Mouse (Mus musculus) lung, adult 18-20 months (tissue): Measurements from ENCODE around the gene Chst11.
A peak's percentile ranks its signal among the peaks of the same experiment; 100 is the strongest.

Source experiments
- DNase-seq, 2 experiments: peaks; one replicate each; pipeline ENCODE4 v3.0.0; 2022; ENCODE audit warnings: mixed read lengths in 2 of 2

Gene Chst11

GRCm38 (mm10) chr10:83149342-83150178 lies 164.3 kb downstream of the Chst11 start:
- no peak for DNase-seq

GRCm38 (mm10) chr10:83150587-83150986 lies 165.3 kb downstream of the Chst11 start:
- DNase-seq, result no peak

- no peak for DNase-seq
These were observed 166.1 kb downstream of the Chst11 start for GRCm38 (mm10) chr10:83151362-83151761.

DNA sequence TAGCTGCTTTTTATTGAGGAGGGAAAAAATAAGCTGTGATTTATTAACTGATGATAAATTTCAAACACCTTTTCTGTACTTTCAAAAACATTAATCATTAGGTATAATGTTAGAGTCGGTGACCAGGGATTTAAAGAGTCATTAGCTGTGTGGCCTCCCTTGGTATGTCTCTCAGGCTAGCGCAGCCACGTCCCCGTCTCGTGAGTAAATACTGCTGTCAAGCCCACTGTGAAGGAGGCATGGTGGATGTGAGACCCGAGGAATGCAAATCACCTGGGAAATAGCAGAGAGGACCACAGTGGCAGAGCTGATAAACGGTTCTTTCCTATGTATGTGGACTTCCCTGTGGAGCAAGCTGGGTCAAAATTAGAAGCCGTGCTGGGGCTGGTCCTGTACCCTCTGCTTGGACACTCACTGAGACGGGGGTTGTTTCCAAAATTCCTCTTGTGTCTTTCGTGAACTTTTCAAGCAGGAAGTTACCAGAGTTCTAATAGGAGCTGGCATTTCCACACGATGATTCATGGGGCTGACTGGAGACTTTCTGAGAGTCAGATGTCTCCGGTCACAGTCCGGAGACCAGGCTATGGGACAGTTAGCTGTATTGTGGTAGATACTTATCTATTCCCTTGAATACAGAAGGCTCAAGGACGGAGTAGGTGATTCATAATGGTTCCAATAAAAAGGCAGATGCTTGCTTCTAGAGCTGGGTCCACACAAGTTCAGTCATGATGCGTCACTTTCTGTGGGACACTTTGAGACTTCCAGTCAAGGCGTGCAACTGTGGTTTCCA lies 166.8 kb downstream of the Chst11 start:
- DNase-seq, result no peak

DNA sequence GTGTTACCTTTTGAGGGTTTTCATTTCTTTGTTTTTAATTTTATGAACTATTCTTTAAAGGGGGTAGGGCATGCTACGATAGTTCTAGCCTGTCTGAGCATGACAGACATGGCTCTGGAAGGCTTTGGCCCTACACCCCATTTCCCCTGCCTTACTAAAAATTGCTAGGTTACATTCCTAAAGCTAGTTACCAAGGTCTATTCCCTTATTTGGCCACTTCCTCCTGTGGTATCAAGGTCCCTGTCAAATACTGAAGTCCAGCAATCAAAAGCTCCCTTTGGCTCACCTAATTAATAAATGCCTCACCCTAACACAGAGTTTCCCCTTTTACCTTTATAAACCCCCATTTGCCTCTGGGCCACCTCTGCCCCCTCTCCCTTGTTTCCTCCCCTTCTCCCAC lies 167.4 kb downstream of the Chst11 start:
- no peak for DNase-seq

DNA sequence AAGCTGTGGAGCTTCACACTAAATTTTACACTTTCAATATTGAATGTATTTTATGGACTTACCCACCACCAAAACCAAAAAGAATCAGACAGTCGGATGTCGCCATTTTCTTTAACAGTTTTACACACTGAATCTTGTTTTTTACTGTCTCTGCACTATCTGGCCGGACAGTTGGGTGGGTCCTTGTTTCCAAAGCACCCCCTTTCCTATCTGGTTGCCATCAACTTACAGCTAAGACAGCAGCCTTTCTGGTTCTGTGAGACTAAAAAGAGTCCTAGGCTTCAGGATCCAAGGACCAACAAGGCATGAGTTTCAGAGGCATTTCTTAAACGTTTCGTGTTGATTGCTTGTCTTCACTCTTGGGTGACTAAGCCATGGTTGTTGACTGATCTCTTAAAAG lies 168.1 kb downstream of the Chst11 start:
- DNase-seq, result no peak

DNA sequence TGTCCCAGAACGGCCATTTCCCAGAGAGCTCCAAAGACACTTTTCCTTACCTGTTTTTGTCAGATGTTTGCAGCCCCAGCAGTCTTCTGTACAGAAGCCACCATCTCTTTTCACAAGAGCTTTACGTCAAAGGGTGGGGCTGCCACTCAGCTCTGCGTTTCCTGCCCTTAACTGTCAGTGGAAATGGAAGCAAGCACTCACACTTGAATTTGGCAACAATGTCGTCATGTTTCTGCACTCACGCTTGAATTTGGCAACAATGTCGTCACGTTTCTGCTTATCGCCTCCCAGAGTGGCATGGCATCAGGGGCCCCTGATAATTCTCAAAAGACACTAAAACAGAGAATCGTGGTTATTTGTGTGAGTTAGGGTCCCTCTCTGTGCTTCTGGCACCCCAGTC lies 168.6 kb downstream of the Chst11 start:
- DNase-seq, result no peak

DNA sequence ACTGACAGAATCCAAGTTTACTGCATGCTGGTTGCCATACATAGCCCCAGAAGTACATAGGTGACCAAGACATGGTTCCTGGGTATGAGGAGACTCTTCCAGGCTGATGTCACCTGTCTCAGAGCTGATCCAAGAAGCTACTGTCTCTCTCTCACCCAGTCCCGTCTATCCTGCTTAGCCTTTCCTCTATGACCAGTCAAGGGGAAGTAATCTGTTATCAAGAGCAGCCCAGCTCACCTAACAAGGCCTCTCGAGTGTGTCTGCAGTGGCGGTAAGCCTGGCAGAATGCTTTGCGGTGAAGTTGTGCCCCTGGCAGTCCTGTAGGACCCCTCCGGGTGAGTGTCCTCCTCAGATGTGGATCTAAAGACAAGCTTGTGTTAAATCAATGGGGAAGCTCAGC lies 172.0 kb downstream of the Chst11 start:
- no peak for DNase-seq

- no peak for DNase-seq
These were observed 173.0 kb downstream of the Chst11 start for GRCm38 (mm10) chr10:83158322-83158721.

GRCm38 (mm10) chr10:83159229-83159628 lies 173.9 kb downstream of the Chst11 start:
- DNase-seq, result no peak

DNA sequence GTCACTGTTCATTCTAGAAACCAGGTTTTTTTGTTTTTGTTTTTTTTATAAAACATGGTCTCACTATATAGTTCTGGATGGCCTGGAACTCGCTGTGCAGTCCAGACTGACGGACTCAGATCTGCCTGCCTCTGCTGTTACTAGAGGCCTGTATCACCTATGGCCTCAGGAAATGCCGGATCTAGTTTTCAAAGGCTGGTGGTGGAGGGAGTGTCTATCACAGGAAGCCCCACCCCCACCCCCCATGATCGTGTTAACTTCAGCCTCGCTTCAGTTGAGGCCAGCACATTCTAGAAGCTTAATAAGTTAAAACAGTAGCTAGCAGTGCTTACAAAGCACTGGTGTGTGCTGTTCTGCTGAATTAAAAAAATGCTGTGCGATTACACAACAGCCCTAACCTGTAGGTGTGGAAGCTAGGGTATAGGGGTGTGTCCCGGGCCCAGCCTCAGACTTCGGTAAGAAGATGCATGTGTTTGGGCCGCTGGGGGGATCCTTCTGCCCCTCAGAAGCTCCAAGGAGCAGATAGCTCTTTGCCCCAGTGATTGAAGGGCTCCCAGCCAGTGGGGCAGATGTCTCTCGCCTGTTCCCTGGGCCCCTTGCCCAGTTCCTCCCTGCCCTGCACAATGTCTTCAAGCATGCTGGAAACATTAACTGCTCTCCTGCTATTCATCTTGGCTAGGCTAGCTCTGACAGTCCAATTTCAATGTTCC lies 176.5 kb downstream of the Chst11 start:
- peak; percentile 40 to 44 for DNase-seq

- peak; percentile 17 to 23 for DNase-seq
These were observed 178.6 kb downstream of the Chst11 start for GRCm38 (mm10) chr10:83163946-83164345.

DNA sequence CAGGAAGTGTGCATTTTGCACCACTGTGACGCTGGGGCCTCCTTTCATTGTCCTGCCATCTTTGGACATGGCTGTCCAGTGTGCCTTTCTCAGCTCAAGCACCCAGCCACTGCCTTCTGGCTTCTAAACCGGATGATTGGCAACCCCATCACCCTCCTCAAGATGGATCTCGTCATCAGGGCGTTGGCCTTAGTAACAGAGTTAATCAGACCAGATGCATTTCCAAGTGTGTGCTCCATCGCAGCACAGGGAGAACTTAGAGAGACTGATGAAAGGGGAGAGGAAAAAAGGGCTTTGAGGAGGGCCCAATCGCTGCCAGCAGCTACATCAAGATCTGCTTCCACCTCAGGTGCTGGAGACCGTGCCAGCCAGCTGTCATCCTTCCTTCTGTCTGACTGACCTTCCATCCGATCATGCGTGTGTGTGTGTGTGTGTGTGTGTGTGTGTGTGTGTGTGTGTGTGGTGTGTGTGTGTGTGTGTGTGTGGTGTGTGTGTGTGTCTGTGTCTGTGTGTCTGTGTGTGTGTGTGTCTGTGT lies 179.7 kb downstream of the Chst11 start:
- no peak for DNase-seq

- no peak for DNase-seq
These were observed 180.4 kb downstream of the Chst11 start for GRCm38 (mm10) chr10:83165521-83166243.

GRCm38 (mm10) chr10:83166272-83166671 lies 181.0 kb downstream of the Chst11 start:
- DNase-seq, result no peak

GRCm38 (mm10) chr10:83167492-83167891 lies 182.2 kb downstream of the Chst11 start:
- no peak for DNase-seq

DNA sequence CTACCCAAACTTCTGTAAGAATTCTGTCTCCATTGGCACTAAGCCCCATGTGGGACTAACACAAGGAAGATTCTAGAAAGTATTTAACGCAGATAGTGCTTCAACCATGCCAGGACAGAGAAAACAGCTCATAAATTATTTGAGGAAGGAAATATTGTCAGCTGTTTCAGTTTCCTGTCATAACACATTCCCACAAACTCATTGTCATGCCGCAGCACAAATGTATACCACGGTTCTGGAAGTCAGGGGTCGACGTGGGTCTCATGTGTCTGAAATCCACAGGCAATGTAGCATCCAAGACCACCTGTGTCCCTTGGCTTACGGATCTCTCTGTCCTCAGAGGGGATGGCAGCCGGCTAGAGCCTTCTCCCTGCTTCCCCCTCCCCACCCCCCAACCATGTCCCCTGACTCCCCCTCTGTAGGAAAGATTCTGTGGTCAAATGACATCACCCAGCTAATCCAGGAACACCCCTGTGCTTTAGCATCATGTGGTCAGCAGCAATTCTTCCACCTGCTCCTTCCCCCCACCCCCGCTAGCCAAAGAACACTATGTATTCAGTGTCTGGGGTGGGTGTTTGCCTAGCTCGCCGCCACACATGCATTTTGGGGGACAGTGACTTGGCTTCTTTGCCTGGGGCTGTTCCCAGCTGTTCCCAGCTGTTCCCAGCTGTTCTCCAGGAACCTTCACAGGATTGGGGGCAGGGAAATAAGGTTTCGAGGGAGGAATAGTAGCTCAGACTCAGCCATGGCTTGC lies 183.2 kb downstream of the Chst11 start:
- DNase-seq, result peak in 1 of 2 experiments; percentile 34

GRCm38 (mm10) chr10:83169554-83169953 lies 184.3 kb downstream of the Chst11 start:
- no peak for DNase-seq

DNA sequence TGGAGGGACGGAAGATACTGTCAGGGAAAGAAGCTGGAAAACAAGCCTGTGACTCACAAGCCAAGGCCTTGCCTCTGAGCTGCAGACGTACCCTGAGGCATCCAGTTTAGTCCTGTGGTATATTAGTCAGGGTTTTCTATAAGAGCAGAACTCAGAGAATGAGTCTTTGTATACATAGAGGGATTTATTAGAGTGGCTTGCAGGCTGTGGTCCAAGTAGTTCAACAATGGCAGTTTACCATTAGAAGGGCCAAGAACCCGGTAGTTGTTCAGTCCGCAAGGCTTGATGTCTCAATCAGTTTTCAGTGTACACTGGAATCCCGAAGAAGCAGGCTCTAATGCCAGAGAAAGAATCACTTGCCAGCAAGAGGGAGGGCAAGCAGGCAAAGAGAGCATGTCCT lies 192.9 kb downstream of the Chst11 start:
- DNase-seq, result no peak

DNA sequence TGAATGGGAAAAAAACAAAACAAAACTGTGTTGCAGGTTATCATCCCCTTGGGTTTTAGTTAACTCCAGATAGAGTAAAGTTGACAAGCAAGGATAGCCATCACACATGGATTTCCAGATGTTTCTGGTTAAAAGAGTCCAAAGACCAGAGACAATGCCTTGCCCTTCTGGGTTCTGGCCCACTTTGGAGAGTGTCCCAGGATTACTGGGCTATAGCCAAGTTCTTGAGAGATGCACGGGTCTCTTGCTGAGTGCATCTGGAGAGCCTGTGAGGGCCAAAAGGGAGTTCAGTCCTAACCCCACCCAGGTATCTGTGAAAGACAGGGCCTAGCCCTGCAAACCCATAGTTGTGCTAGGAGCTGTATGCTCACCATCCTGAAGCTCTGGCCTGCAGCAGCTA lies 193.4 kb downstream of the Chst11 start:
- no peak for DNase-seq

- DNase-seq, result no peak
These were observed 196.7 kb downstream of the Chst11 start for GRCm38 (mm10) chr10:83181831-83182572.
